Mouse (Mus musculus): Measurements from ENCODE around the gene Gm44511.

DNA sequence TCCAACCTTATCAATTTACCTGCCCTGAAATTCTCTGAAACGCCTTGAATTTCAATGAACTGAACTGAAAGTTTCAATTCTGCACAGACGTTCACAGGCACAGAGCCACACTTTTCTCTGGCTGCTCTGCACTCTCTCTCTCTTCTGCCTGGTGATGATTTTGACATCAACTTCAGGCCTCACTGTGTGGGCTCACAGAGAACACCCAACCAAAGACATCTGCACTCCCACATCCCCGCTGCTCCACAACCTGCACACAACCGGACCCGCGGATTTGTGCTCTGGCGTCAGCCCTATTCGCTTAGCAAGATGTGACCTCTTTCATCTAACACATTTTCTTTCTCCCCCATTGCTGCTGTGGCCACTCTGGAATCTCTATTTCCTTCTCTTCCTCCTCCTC is 18.0 kb upstream of the Gm44511 start:
- TF ChIP-seq MAFK (IDR thresholded peaks at IDR 0.05; ENCODE audit: insufficient read depth, low read depth, low read length) (no peak), HCFC1 (IDR thresholded peaks at IDR 0.05; ENCODE audit: borderline replicate concordance, insufficient read depth, low read length) (no peak), CHD2 (IDR thresholded peaks at IDR 0.05; ENCODE audit: low read depth, low read length) (no peak)
